Mouse (Mus musculus): ENCODE results near the gene Qpctl.
A peak's percentile ranks its signal among the peaks of the same experiment; 100 is the strongest.

Qpctl gene

GRCm38 (mm10) chr7:19148875-19149541 is at the start of gene Qpctl:
Qpctl (minus strand) TSS chr7:19149291.
- peak; percentile 99 for DNase-seq

DNA sequence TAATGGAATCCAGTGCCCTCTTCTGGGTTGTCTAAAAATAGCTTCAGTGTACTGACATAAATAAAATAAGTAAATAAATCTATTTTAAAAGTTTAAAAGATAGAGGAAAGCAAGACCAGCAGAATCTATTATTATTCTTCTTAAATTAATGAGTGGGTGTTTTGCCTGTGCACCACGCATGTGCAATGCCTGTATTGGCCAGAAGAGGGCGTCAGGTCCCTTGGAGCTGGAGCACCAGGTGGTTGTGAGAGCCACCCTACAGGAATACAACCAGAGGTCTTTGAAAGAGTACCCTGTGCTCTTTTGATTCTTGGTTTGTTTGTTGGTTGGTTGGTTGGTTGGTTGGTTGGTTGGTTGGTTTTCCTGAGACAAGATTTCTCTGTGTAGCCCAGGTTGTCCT is 48.9 kb upstream of the Qpctl start:
- DNase-seq, result no peak

- DNase-seq, result no peak
Observed at GRCm38 (mm10) chr7:19196676-19197075, 47.6 kb upstream of the Qpctl start.

DNA sequence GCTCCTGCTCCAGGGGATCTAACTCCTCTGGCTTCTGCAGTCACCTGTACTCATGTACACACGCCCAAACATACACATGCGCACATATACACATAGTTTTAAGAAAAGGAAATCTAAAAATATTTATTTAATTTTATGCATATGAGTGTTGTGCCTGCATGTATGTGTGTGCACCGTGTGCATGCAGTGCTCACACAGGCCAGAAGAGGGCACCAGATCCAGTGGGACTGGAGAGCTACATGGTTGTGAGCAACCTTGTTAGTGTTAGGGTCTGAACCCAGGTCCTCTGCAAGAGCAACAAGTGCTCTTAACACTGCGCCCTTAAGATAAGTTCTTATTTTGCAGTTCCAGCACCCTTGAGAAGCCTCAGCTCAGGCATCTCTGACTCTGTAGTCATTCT is 45.6 kb upstream of the Qpctl start:
- no peak for DNase-seq

DNA sequence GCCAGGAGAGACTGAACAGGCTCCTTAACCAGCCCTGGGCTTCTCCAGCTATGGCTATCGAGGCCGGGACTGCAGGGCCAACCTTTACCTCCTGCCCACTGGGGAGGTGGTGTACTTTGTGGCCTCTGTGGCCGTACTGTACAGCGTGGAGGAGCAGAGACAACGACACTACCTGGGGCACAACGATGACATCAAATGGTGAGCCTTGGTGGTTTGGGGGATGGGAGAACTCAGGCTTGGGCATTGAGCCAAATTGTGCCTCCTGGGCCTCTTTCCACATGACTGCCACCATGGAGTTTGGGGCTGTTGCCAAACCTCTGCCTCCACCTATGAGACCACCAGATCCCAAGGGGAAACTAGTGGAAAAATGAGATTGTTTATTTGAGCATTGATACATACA is 35.7 kb upstream of the Qpctl start:
- DNase-seq, result no peak

DNA sequence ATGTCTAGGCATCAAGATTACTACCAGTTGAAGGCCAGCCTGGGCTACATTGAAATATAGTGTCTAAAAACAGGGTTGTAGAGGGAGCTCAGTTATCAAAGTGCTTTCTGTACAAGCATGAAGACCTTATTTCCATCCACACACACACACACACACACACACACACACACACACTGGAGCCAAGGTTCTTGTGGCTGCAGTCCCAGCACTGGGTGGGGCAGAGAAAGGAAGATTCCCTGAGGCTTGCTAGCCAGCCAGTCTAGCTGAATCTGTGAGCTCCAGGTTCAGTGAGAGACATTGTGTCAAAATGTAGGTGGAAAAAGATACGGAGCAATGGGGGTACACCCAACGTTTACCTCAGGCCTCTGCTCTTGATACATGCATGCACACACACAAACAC is 35.2 kb upstream of the Qpctl start:
- no peak for DNase-seq

- DNase-seq, result no peak
Observed at GRCm38 (mm10) chr7:19180862-19181429, 31.9 kb upstream of the Qpctl start.

- DNase-seq, result no peak
Observed at GRCm38 (mm10) chr7:19179936-19180335, 30.8 kb upstream of the Qpctl start.

- peak; percentile 67 for DNase-seq
Observed at GRCm38 (mm10) chr7:19179173-19179572, 30.1 kb upstream of the Qpctl start.

DNA sequence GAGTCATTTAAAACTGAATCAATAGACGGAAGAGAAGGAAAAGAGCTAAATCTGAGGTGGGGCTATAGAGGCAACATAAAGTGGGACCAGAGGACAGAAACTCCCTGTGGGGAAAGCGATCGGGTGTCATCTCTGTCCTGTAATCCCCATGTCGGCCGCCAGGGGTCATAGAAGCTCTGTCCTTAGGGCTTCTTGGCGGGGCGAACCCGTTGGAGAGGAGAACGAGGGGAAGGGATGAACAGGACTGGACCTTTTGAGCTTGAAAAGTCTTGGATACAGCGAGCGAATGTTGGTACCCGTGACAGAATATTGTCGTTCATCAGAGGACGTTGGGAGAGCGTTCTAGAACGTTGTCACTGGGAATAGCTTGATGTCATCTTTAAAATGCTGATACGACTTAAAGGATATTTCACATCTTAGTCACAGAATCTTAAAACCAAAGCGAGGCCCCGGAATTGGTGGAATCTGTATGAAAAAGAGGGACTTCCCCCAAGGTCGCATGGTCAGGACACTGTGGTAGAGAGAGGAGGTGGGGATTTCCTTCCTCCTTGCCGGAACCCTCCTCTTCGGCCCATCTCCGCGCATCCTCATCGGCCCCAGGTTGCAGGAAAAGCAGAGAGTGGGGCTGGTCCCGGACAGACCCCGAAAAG is 29.5 kb upstream of the Qpctl start:
- peak; percentile 74 for DNase-seq

GRCm38 (mm10) chr7:19178035-19178434 is 28.9 kb upstream of the Qpctl start:
- DNase-seq, result peak; percentile 68

DNA sequence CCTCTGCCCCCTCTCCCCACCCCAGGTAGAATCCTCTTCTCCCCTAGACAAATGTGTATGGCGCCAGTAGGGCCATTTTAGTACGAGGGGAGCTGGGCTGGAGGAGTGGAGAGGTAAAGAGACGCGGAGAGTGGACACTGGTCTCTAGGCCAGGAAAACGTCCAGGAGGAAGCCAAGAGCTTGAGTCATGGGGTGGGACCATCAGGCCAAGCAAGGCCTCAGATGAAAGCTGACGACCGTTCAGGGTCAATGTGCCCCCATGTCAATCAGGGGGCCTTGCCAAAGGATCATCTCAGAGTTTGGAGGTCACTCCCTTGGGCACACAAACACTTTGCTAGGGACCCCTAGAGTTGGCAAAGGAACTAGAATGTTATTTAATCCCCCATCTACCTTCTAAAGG is 28.1 kb upstream of the Qpctl start:
- DNase-seq, result no peak

DNA sequence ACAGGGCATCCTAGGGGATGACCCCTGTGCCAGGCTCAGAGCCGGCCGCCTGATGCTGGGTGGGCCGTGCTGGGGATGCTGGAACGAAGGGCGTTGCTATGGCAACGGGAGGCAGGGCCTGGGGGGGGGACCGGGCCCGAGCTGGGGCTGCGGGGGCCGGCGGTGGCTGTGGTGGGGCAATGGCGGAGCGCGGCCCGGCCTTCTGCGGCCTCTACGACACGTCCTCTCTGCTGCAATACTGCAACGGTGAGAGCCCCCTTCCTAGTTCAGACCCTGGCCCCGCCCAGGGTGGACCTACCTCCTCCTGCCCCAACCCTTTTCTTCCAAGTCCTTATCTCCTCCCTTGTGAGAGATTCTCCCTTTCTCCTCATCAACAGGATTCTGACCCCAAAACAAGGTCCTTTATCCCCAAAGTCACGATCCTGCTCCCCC is 27.4 kb upstream of the Qpctl start:
- DNase-seq, result no peak

DNA sequence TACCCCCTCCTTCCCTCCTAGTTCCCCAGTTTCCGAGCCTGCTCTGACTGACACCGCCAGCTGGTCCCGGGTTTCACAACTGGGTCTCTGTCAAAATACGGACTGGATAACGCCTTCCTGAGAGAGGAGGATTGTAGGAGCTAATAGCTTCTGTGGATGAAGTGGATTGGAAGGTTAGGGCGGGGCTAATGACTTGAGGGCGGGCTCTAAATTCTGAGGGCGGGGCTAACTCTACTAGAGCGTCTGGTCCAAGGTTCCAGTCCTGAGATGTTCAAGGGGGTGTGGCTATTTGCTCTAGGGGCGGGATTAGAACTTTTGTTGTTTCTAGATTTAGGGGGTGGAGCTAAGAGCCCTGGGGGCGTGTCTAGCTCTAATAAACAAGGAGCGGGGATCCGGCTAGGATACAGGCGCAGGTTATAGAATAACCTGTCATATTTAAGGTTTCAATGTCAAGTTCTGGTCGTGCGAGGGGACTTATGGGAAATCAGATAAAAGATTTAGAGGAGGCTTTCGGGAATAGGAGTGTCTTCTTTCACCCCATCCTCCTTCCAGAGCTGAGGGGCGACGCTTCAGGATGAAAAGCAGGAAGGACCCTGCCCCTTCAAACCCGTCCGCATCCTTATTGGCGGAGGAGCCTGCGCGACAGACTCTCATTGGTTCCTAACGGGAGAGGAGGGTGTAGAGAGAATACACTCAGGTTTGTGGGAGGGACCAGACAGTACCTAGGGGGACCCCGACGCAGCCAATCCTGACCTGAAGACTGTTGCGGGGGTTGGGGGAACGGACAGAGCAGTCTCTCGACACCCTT is 26.8 kb upstream of the Qpctl start, which contains the start of gene Eml2:
TSS of gene Eml2 (plus strand) at position 714 of the 808 bp plus-strand sequence.
- peak; percentile 95 for DNase-seq

DNA sequence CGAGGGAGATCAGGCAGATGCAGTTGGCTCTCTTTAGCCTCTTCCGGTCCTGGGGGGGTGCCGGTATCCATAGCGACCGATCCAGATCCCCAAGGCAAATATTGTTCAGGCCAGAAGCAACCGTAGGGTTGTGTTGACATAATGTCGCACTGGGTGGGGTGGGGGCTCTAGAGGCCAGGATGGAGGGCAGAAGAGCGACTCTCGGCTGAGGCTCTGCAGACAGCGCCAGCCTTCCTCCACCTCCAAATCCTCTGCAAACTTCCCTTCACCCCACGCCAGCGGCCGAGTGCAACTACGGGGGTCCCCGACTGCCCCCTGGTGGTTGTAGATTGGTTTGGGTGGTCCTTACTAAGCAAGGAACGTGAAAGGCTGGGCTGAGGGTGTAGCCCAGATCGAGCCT is 23.8 kb upstream of the Qpctl start:
- DNase-seq, result peak; percentile 83

DNA sequence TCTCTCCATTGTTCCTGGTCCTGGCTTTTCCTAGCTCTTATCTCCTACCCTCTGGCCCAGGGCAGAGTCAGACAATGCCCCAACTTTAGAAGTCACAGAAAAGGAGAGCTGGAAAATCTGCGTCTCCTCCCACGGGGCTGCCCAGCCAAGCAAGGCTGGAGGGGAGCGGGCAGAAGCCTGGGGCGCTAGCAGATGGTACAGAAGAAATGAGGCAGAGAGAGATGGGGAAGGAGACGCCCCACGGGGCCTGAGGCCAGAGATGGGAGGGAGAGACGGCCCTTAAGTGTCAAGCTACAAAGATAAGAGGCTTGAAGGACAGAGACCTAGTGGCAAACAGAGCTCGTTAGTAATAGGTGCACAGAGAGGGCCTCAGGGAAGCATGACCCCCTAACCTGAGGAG is 22.7 kb upstream of the Qpctl start:
- DNase-seq, result no peak

- peak; percentile 70 for DNase-seq
Observed at GRCm38 (mm10) chr7:19170142-19170541, 21.1 kb upstream of the Qpctl start.

DNA sequence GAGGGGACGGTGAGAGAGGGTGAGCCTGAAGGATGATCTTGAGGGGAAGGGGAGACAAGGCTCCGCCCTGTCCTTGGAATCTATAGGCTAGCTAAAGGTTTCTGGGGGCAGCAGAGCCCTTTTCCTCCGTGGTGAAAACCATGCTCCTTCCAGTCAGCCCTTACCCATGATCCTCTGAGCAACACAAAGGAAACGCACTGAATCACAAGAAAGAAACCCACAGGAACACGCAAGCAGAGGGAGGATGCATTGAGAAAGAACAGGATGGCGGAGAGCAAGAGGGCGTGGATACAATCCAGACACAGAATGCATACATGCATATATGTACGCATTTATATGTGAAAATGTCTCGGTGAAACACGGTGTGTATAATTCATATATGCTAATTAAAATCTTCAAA is 20.4 kb upstream of the Qpctl start:
- DNase-seq, result no peak

- no peak for DNase-seq
Observed at GRCm38 (mm10) chr7:19166990-19167389, 17.9 kb upstream of the Qpctl start.

- DNase-seq, result no peak
Observed at GRCm38 (mm10) chr7:19165656-19166423, 16.7 kb upstream of the Qpctl start, which contains the start of gene Gipr. Gipr (minus strand) TSS chr7:19166127.

DNA sequence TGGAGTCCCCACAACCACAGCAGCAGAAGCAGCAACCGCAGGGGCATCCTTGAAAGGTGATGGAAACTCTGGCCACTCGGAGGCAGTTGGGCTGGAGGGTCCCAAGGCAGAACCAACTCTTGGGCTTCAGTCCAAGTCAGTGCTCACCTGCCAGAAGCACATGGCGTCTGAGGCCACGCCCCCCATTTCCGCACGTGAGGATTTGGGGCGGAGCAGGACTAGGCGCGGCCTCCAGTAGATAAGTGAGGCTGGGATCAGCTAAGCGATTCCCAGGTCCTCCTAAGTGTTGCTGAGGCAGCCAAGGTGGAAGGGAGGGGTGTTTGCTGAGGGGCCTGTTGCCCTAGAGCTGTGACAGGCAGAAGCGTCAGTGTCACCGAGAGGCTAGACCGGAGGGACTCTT is 15.9 kb upstream of the Qpctl start:
- DNase-seq, result no peak

DNA sequence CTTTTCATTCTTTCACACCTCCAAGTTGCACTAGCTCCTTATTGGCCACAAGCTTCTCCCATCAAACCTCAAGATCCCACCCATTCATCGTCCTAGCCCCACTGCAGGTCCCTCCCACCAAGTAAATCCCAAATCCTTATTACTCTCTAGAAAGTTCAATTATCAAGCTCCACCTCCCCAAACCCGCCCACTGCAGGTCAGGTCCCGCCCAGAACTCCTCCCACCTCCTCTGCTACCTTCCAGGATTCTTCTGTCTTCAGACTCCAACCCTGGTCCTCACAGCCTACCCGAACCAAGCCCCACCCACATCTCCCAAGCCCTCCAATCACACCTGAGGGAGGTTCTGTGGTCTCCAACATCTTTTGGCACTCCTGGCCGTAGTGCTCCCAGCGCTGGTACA is 15.1 kb upstream of the Qpctl start:
- DNase-seq, result no peak

DNA sequence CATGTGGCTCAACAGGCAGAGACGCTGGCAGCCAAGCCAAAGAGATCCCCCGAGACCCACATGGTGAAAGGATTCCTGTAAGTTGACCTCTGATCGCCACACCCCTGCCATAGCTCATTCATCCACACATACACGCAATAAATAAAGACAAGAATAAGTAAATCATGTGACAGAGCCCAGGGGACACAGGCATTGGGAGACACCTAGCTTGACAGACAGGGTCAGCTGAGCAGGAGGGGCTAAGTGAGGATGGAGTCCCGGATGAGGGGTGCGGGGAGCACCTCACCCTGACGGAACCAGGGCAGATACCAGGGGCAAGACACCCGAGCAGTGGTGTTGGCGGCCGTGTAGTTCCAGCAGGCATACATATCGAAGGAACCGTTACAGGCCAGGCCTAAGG is 14.7 kb upstream of the Qpctl start:
- no peak for DNase-seq
